Mouse (Mus musculus) stomach, embryonic 16.5 days (tissue): ENCODE measurements around the gene Pde11a. TPM values are rescaled to one million over a fixed set of nuclear protein-coding genes. Genes with fewer than 3 reads are reported as not detected.

Source experiments
- ATAC-seq: fragments of 200-750 bp; cut with Nextera tagmentation; 2 replicates; pipeline ENCODE4 v1.8.0; 2017; ENCODE audit warnings: moderate number of reproducible peaks, moderate TSS enrichment; ENCODE audit not compliant: insufficient read depth, low FRiP score
- H3K27ac ChIP-seq: fragments of 300-500 bp; sonication (generic); 2 replicates; pipeline ENCODE4 v1.5.1; 2014; ENCODE audit warnings: low read length
- H3K27me3 ChIP-seq: fragments of 300-500 bp; sonication (generic); 2 replicates; pipeline ENCODE4 v1.6.1; 2014; ENCODE audit warnings: low read length, control low read depth, mixed read lengths; ENCODE audit not compliant: control insufficient read depth, insufficient read depth
- H3K36me3 ChIP-seq: fragments of 300-500 bp; sonication (generic); 2 replicates; pipeline ENCODE4 v1.6.1; 2014; ENCODE audit warnings: low read length; ENCODE audit not compliant: control insufficient read depth, insufficient read depth
- H3K4me1 ChIP-seq: fragments of 300-500 bp; sonication (generic); 2 replicates; pipeline ENCODE4 v1.6.1; 2014; ENCODE audit warnings: low read length, control low read depth, mixed read lengths; ENCODE audit not compliant: control insufficient read depth, insufficient read depth
- H3K4me2 ChIP-seq: fragments of 300-500 bp; sonication (generic); 2 replicates; pipeline ENCODE4 v1.6.1; 2014; ENCODE audit warnings: low read depth, low read length, mixed read lengths
- H3K4me3 ChIP-seq: fragments of 300-500 bp; sonication (generic); replicated peaks from 2 replicates; pipeline ENCODE4 v1.5.1; 2014; ENCODE audit warnings: mild to moderate bottlenecking, low read length
- H3K9ac ChIP-seq: fragments of 300-500 bp; sonication (generic); 2 replicates; pipeline ENCODE4 v1.6.1; 2014; ENCODE audit warnings: low read length
- H3K9me3 ChIP-seq: fragments of 300-500 bp; sonication (generic); replicated peaks from 2 replicates; pipeline ENCODE4 v1.6.1; 2016; ENCODE audit warnings: low read length, control low read depth; ENCODE audit not compliant: control insufficient read depth
- WGBS: fragments of 180-500 bp; shearing (Covaris S2); extraction: QIAGEN DNeasy Blood & Tissue Kit; methylation state at CpG from one replicate; pipeline ENCODE4 v1.1.7; 2014; 5-methylcytosine and 5-hydroxymethylcytosine counted together
- polyA plus RNA-seq: library from polyadenylated mRNA; unstranded; fragments of >200 nt; fragmentation: Nextera tagmentation; extraction: Ambion mirVana; gene quantifications from 2 replicates; pipeline ENCODE4 v1.2.1, GENCODE M21; 2015

The Pde11a gene
- polyA plus RNA-seq, 1 experiment from 2014 or later = 0.08 TPM

- no peaks in the 10 kb centered on the region for H3K9me3 ChIP-seq
- WGBS = 82% methylated on average over 8 of the region's 8 CpGs
- no peak overlapping the region for H3K27ac ChIP-seq
- ATAC-seq = no peak
- no peak overlapping the region for H3K9ac ChIP-seq
- no peaks in the 10 kb centered on the region for H3K27me3 ChIP-seq
- no peaks in the 10 kb centered on the region for H3K36me3 ChIP-seq
- no peak overlapping the region for H3K4me3 ChIP-seq
- H3K4me1 ChIP-seq = no peaks in the 10 kb centered on the region
- H3K4me2 ChIP-seq = no peak overlapping the region
Measured at GRCm38 (mm10) chr2:76016136-76016535, 322.4 kb downstream of the Pde11a start.

GRCm38 (mm10) chr2:76015460-76015859, 323.1 kb downstream of the Pde11a start:
- Histone ChIP-seq H3K4me1 (no peaks in the 10 kb centered on the region), H3K9ac (no peak overlapping the region), H3K27ac (no peak overlapping the region), H3K9me3 (no peaks in the 10 kb centered on the region), H3K27me3 (no peaks in the 10 kb centered on the region), H3K4me2 (no peak overlapping the region), H3K4me3 (no peak overlapping the region), H3K36me3 (no peaks in the 10 kb centered on the region)
- 90% methylated on average over 7 of the region's 7 CpGs for WGBS
- ATAC-seq = no peak

GRCm38 (mm10) chr2:76014659-76015058, 323.9 kb downstream of the Pde11a start:
- Histone ChIP-seq H3K4me1 (no peaks in the 10 kb centered on the region), H3K4me2 (no peak overlapping the region), H3K4me3 (no peak overlapping the region), H3K9me3 (no peaks in the 10 kb centered on the region), H3K27me3 (no peaks in the 10 kb centered on the region), H3K27ac (no peak overlapping the region), H3K36me3 (no peaks in the 10 kb centered on the region), H3K9ac (no peak overlapping the region)
- ATAC-seq = no peak
- WGBS = 68% methylated on average over 3 of the region's 3 CpGs

- no peaks in the 10 kb centered on the region for H3K4me1 ChIP-seq
- no peak for ATAC-seq
- WGBS = 18% methylated on average over 4 of the region's 4 CpGs
Measured at GRCm38 (mm10) chr2:76006194-76006593, 332.4 kb downstream of the Pde11a start.

GRCm38 (mm10) chr2:76002899-76003298, 335.7 kb downstream of the Pde11a start:
- ATAC-seq = no peak
- Histone ChIP-seq H3K36me3 (no peaks in the 10 kb centered on the region), H3K27ac (no peak overlapping the region), H3K4me1 (no peaks in the 10 kb centered on the region), H3K27me3 (no peaks in the 10 kb centered on the region; the same call in 1 of the 2 replicates), H3K4me3 (no peak overlapping the region), H3K9ac (no peak overlapping the region), H3K4me2 (no peak overlapping the region), H3K9me3 (no peaks in the 10 kb centered on the region)
- 49% methylated on average over 9 of the region's 9 CpGs for WGBS

More at GRCm38 (mm10) chr2:76006194-76006593, 332.4 kb downstream of the Pde11a start:
- Histone ChIP-seq H3K27ac (no peak overlapping the region), H3K27me3 (no peaks in the 10 kb centered on the region; the same call in 1 of the 2 replicates), H3K9me3 (no peaks in the 10 kb centered on the region), H3K4me2 (no peak overlapping the region), H3K9ac (no peak overlapping the region), H3K4me3 (no peak overlapping the region), H3K36me3 (no peaks in the 10 kb centered on the region)

DNA sequence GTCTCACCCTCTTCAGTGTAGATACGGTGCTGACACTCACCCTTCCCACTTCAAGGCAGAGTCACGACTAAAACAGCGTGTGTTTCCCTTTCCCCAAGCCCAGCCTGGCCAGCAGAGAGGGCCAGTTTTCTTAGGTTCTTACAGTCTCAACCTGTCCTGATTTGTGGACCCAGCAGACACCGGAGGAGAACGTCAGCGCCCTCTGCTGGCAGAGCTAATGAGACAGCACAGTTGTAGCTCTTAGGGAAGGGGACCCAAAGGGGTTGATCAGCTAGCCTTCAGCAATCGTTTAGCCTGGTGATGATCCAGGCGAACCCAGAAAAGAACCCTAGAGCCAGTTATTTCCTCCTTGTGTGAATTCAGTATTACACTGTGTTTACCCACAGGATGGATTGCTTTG, 337.2 kb downstream of the Pde11a start:
- ATAC-seq = no peak
- Histone ChIP-seq H3K27ac (no peak overlapping the region), H3K27me3 (no peaks in the 10 kb centered on the region; the same call in 1 of the 2 replicates), H3K9me3 (no peaks in the 10 kb centered on the region), H3K4me3 (no peak overlapping the region), H3K9ac (no peak overlapping the region), H3K4me1 (no peaks in the 10 kb centered on the region), H3K4me2 (no peak overlapping the region), H3K36me3 (no peaks in the 10 kb centered on the region)
- 43% methylated on average over 8 of the region's 8 CpGs for WGBS

DNA sequence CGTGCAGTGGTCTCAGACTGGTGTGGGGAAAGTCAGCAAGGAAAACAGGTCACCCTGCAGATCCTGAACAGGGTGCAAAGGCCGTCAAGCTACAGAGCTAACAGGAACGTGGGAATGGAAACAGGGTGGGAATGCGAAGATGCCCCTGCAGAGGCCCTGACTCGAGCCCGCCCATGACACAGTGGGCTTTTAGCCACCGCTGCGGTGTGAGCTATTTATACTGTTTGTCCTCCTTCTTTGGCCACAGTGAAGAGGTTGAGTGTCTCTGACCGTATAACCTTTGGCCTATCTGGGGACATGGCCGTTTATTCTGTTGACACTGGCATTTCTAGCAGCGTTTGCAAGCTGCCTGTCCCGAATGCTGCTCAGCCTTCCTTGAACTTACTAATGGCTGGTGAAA, 338.9 kb downstream of the Pde11a start:
- H3K9ac ChIP-seq = no peak overlapping the region
- no peaks in the 10 kb centered on the region for H3K4me1 ChIP-seq
- H3K27ac ChIP-seq = no peak overlapping the region
- ATAC-seq = no peak
- WGBS = 38% methylated on average over 12 of the region's 12 CpGs
- H3K9me3 ChIP-seq = no peaks in the 10 kb centered on the region
- no peaks in the 10 kb centered on the region; the same call in 1 of the 2 replicates for H3K27me3 ChIP-seq
- H3K4me2 ChIP-seq = no peak overlapping the region
- no peaks in the 10 kb centered on the region for H3K36me3 ChIP-seq
- no peak overlapping the region for H3K4me3 ChIP-seq

DNA sequence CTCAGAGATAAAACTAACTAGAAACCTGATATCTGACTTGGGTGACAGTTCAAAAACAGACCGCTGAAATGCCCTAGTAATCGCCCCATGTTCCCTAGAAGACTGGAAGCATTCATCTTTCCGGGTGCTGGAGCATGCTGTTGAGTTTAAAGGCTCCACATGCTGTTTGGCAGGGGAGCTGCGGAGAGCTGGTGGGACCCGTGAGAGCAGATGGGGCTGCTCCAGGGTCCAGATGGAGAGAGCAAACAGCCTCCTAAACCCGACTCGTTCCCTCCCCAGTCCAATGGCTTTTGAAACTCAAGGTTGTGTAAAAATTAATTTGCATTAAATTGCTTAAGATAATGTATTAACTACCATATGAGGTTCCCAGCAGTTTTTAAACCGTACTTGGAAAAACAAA, 339.9 kb downstream of the Pde11a start:
- Histone ChIP-seq H3K9me3 (no peaks in the 10 kb centered on the region), H3K36me3 (no peaks in the 10 kb centered on the region), H3K27me3 (no peaks in the 10 kb centered on the region; the same call in 1 of the 2 replicates), H3K4me1 (no peaks in the 10 kb centered on the region), H3K27ac (no peak overlapping the region), H3K4me2 (no peak overlapping the region), H3K9ac (no peak overlapping the region), H3K4me3 (no peak overlapping the region)
- 21% methylated on average over 8 of the region's 8 CpGs for WGBS
- no peak for ATAC-seq

- Histone ChIP-seq H3K9ac (no peak overlapping the region), H3K36me3 (no peaks in the 10 kb centered on the region), H3K27me3 (no peaks in the 10 kb centered on the region; the same call in 1 of the 2 replicates), H3K27ac (no peak overlapping the region), H3K9me3 (no peaks in the 10 kb centered on the region), H3K4me1 (no peaks in the 10 kb centered on the region), H3K4me3 (no peak overlapping the region), H3K4me2 (no peak overlapping the region)
- no peak for ATAC-seq
- WGBS = 41% methylated on average over 12 of the region's 12 CpGs
Measured at GRCm38 (mm10) chr2:75997726-75998125, 340.8 kb downstream of the Pde11a start.

- ATAC-seq = no peak
- Histone ChIP-seq H3K4me2 (no peak overlapping the region), H3K9me3 (no peaks in the 10 kb centered on the region), H3K9ac (no peak overlapping the region), H3K4me3 (no peak overlapping the region), H3K36me3 (no peaks in the 10 kb centered on the region), H3K4me1 (peaks cover 11% of the 10 kb centered on the region), H3K27me3 (no peaks in the 10 kb centered on the region), H3K27ac (no peak overlapping the region)
- WGBS = 93% methylated on average over 11 of the region's 11 CpGs
Measured at GRCm38 (mm10) chr2:75994841-75995240, 343.7 kb downstream of the Pde11a start.
